Mouse (Mus musculus) T-helper 2 cell (primary cell): ENCODE measurements at regions not wholly inside any gene's neighbourhood (a gene's known extent, or its start where the extent isn't known, plus 50 kb on each side); places are given as distances from the start of the nearest gene placed in this dataset.

ENCODE experiments used
- in situ Hi-C: fragments of 300-600 bp; cut with MboI, MseI; formaldehyde crosslinking; loops from one replicate; pipeline ENCODE4 v1.15.1; 2025; ENCODE audit warnings: high pct_unique_total_duplicates

DNA sequence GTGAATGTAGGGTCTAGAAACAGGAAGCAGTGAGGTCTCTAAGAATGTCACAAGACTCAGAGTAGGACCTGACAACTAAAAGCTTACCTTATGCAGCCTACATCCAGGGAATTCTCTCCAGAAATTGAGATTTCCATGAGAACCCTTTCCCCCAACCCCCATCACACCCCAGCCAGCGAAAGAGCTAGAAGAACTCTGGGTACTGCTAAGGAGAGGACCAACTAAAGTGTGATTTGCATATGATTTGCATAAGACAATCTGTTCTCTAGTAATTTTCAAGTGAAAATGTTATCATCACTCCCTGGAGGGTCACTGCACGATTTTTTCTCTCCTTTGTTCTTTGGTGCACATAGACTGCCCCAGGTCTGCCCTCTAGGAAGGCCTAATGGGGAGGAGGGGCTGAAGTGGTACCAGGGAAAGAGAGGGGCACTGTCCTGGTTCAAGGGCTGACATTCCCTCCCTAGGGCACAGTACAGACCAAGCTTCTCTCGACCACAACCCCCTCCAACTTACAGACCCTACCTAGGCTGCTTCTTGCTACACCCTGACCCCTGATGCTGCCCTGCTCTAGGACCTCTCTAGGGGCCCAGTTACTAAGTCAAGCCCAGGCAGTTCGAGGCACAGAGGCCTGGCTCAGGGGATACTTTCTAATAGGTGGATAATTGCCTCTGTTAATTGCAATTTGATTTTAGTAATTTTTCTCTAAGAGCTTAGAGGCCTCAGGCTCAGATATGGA lies 77.4 kb upstream of the Pja1 start:
- in situ Hi-C loops: no loop called here

GRCm38 (mm10) chrX:99544410-99544809 lies 73.3 kb upstream of the Pja1 start:
- in situ Hi-C loops: no loop called here

DNA sequence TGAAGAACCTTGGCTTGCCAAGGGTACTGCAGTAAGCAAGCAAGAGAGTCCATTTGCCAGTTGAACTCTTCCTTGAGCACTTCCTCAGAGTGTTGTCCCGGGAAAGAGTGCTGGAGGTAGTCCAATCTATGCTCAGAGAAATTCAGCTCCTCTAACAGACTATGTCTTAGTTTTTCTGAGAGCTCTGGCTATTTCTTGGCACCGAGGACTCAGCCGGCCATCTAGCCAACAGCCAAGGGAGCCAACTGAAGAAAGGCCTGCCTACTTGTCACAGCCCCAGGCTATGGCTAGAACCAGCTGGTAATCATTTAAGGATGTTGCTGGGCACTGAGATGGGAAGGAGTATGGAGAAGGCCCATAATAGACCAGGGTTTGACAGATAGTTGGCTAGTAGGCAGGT lies 70.8 kb upstream of the Pja1 start:
- in situ Hi-C loops: no loop called here

DNA sequence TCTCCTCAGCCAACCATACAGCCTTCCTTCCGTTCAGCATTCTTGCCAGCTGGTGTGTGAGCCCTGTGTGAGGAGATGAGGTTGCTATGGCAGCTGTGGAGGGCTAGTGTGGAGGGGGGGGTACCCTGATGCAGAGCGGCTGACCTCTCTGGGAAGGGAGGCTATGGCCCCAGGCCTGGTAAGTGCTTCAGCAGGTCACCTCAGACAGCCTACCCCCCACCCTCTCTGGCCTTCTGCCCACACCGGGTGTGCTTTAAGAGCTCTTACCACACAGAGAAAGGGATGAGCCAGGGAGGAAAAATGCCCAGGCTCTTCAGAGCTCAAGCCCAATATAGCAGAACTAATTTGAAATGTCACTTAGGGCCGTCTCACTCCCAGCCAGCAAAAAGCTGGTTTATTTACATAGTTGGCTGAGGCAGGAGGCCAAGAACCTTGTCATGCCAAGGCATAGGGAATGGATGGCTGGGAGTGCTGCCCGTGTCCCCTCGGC lies 69.1 kb upstream of the Pja1 start:
- in situ Hi-C loops: no loop called here

- in situ Hi-C loops: no loop called here
These were observed 68.6 kb upstream of the Pja1 start for GRCm38 (mm10) chrX:99539684-99540083.

- in situ Hi-C loops: no loop called here
These were observed 66.7 kb upstream of the Pja1 start for GRCm38 (mm10) chrX:99537814-99538213.

DNA sequence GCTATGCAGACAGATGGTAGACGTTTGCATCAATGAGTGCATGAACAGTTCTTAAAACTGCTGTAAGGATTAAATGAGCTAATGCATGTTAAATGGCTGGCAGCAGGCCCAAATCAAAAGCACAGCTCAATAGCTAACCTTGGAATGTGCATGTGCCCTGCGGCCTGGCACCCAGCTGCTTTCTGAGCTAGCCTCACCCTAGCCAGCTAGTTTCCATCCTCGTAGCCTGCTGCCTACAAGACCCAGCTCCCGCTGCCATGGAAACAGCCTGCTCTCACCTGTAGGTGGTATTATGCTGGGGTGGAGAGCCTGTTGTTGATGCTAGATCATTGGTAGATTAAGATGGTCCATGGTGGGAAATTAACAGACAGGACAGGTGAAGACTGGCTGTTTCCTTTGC lies 63.8 kb upstream of the Pja1 start:
- in situ Hi-C loops: no loop called here

- in situ Hi-C loops: no loop called here
These were observed 60.1 kb upstream of the Pja1 start for GRCm38 (mm10) chrX:99531154-99531553.

GRCm38 (mm10) chrX:99530511-99530910 lies 59.4 kb upstream of the Pja1 start:
- in situ Hi-C loops: no loop called here

GRCm38 (mm10) chrX:99523306-99523705 lies 52.2 kb upstream of the Pja1 start:
- in situ Hi-C loops: loop anchor here (5.0 kb wide), 1 partner anchor 391 kb away; no protein-coding TSS in a partner anchor

GRCm38 (mm10) chrX:99522830-99523229 lies 51.8 kb upstream of the Pja1 start:
- in situ Hi-C loops: loop anchor here (5.0 kb wide), 1 partner anchor 391 kb away; no protein-coding TSS in a partner anchor

- in situ Hi-C loops: loop anchor here (5.0 kb wide), 1 partner anchor 390 kb away; no protein-coding TSS in a partner anchor
These were observed 51.2 kb upstream of the Pja1 start for GRCm38 (mm10) chrX:99522289-99522688.

DNA sequence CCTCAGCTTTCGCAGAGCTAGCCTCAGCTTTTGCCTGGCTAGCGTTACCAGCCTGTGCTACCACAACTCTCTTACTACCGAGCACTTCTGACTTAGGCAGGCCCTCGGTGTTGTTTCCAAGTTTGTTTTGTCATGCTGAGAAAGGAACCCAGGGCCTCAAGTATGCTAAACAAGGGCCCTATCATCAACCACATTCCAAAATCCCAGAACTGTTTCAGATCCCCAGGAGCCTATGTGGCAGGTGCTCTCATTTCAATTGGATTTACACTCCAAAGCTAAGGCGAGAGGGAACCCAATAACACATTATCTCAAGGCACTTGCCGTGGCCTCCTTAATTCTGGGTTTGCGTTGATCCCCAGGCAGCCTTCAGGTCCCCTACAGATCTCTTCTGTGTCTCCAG lies 50.8 kb upstream of the Pja1 start:
- in situ Hi-C loops: loop anchor here (5.0 kb wide), 1 partner anchor 390 kb away; no protein-coding TSS in a partner anchor
